Mouse (Mus musculus) cerebellum, postnatal 10 days (tissue): ENCODE measurements around the gene Bdh1.
"Not testable (repeated sequence)": the region's sequence is repeated elsewhere in the genome, so short reads cannot be mapped to it uniquely, and the experiment has no call there.

Experiments used
- DNase-seq, 2 experiments: peaks; one replicate each; pipeline ENCODE4 v3.0.0; 2021; ENCODE audit warnings: mixed read lengths in 2 of 2

Gene Bdh1

DNA sequence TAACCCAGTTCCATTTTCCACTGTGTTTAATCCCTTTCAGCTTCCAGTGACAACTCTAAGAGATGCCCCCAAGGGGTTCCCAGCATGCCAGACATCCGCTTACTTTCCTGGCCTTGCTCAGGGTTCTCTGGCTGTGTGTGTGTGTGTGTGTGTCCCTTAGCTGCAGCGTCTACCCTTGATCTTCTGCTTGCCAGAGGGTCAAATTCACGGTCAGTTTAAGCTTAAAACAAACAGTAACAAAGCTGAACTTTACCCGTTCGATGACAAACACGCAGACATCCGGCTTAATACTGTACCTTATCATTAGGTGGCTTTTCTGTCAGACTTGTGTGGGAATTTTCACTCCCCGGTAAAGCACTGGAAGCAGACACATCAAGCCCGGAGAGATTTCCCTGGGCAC lies at the start of gene Bdh1:
Gene Bdh1 (plus strand): TSS at position 281 of the 400 bp plus-strand sequence.
- no peak for DNase-seq

GRCm38 (mm10) chr16:31372316-31372715 lies 49.8 kb upstream of the Bdh1 start:
- DNase-seq = peak; percentile 31 to 52

GRCm38 (mm10) chr16:31375877-31376582 lies 46.0 kb upstream of the Bdh1 start:
- not testable (repeated sequence) for DNase-seq

- DNase-seq = not testable (repeated sequence)
Observed at GRCm38 (mm10) chr16:31388269-31388668, 33.8 kb upstream of the Bdh1 start.

GRCm38 (mm10) chr16:31399231-31399630 lies 22.8 kb upstream of the Bdh1 start:
- no peak for DNase-seq

GRCm38 (mm10) chr16:31400908-31401692 lies 21.0 kb upstream of the Bdh1 start:
- no peak for DNase-seq

- no peak for DNase-seq
Observed at GRCm38 (mm10) chr16:31402096-31402495, 20.0 kb upstream of the Bdh1 start.

DNA sequence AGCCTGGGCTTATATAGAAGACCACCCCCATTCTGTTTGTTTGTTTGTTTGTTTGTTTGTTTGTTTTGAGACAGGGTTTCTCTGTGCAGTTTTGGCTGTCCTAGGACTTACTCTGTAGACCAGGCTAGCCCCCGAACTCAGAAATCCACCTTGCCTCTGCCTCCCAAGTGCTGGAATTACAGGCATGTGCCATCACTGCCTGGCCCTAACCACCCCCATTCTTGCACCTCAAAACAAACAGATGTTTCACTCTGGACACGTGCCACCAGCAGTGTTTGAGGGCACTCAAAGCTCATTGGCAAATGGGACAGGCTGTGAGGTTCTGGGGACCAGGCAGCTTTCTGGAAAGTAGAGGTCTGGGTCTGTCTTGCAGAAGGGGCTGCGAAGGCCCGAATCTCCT lies 18.1 kb upstream of the Bdh1 start:
- no peak for DNase-seq

GRCm38 (mm10) chr16:31405040-31405439 lies 17.0 kb upstream of the Bdh1 start:
- no peak for DNase-seq

- DNase-seq = no peak
Observed at GRCm38 (mm10) chr16:31407872-31408271, 14.2 kb upstream of the Bdh1 start.

DNA sequence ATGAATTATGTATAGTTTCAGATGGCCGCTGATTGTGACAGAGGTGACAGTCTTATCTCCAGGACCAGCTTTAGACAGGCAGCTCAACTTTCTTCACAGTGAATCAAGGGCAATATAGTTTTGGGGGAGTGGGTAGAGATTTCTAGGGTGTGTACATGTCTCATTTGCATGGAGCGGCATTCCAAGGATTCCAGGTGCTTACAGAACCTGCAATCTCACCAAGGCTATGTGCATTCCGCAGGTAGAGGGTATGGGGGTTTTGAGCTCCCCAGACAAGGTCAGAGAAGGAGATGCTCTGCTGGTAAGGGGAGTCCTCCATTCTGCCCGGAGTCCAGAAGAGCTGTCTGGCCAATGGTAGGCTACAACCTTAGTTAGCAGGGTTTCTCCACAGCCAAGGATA lies 11.1 kb upstream of the Bdh1 start:
- DNase-seq = no peak

GRCm38 (mm10) chr16:31412321-31412720 lies 9.8 kb upstream of the Bdh1 start:
- DNase-seq = peak; percentile 69 to 72

GRCm38 (mm10) chr16:31413777-31414176 lies 8.3 kb upstream of the Bdh1 start:
- no peak for DNase-seq

DNA sequence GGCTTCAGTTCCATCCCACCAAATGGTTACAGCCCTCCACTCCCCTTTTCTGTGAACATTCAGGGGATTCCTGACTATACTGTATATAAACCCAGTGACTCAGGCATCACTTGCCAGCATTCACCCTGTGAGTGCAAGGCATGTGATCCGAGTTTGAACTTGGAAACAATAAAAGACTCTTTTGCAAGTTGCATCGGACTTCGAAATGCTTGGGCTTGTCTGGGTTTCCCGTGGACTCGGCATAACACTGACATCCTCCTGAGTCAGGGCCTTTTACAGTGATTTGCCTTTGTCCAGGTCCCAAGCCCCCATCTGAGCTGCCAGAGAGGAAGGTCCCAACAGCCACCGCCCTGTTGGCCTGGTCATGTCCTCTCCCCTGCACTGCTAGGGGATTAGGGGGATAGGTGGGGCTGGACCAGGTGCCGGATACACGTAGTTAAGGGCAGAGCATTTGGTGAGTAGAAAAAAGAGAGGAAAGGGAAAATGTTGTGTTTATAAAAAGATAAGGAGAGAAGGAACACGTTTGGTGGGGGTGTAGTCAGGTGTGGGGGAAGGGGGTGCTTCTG lies 6.1 kb upstream of the Bdh1 start:
- no peak for DNase-seq

- no peak for DNase-seq
Observed at GRCm38 (mm10) chr16:31418704-31419103, 3.4 kb upstream of the Bdh1 start.

- no peak for DNase-seq
Observed at GRCm38 (mm10) chr16:31419457-31419856, 2.6 kb upstream of the Bdh1 start.

DNA sequence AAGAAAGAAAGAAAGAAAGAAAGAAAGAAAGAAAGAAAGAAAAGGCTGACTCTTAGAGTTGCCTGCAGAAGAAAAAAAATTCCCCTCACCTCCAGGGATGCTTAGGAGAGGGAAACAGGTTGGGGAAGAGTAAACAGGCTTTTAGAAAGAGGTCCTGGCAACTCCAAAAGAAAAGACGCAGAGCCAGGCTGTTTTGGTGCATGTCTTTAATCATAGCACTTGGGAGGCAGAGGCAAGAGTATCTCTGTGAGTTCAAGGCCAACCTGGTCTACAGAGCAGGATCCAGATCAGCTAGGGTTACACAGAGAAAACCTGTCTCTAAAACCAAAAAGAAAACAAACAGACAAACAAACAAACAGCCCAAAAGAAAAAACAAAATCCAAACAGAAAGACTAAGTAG lies 642 bp downstream of the Bdh1 start:
- no peak for DNase-seq

DNA sequence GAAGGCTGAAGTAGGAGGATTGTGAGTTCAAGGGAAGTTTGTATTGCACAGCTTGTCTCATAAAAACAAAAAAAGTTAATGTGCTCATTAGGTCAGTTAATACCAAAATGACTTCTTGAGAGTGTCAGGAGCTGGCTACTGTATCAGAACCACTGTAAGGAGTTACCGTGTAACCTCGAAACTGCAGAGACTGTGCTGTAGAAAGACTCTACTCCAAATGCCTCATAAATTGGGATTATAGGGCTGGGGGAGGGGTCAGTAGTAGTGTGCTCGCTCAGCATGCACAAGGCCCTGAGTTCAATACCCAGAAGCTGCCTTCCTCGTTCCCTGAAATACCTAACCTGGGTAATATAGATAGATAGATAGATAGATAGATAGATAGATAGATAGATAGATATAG lies 1.3 kb downstream of the Bdh1 start:
- DNase-seq = no peak

DNA sequence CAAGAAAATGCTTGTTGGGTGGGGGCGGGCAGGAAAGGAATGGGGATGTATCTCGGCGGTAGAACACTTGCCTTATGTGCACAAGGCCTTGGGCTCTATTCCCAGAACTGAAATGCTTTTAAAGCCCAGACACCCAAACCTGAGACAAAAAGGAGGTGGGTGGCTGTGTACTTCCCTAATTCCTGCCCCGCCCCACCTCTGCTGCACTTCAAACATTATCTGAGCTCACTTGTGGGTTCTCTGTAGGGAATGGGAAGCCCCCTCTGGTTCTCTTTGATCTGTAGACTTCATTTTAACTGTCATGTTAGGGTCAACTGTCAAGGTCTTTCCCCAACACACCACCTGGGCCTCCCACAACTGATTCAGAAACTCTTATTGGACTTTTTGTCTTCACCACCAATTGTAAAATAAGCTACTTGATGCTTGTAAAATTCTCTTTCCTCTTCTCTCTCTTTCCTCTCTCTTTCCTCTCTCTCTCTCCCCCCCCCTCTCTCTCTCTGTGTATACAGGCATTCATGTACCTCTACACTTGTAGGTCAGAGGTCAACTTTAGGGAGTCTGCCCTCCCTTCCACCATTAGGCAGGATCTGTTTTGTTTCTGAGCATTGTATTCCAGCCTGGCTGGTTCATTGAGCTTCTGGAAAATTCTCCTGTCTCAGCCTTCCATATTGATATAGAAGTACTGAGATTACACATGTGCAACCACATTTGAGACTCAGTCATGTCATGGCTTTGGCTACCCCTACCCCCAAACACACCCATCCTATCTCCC lies 2.5 kb downstream of the Bdh1 start:
- DNase-seq = no peak

GRCm38 (mm10) chr16:31425508-31425907 lies 3.4 kb downstream of the Bdh1 start:
- DNase-seq = peak; percentile 90 to 95

DNA sequence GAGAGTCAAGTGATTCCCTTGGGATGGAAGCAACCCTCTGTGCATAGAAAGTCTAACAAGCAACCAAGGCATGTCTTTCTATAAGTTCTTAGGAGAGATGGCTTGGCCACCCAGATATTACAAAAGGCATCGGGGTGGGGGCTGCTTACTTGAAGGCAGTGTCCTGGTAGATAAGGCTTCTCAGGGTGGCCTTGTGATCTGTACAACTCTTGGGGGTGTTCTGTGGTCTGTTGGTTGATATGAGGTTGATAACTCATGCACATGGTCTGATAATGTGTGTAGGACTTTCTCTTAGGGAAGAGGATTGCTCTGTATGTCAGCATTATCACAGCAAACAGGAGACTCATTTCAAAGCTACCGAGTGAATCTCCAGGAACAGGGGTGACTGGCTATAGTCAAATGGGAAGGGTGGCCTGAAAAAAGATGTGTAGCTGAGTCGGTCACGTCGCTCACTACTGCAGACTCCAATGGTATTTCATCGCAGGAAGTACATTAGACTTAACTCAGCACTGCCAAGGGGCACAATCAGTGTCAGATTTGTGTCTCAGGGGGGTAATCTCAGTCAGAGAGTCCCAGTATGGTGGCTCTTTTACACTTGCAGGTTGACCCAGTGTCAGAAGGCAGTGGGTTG lies 4.5 kb downstream of the Bdh1 start:
- no peak for DNase-seq

- DNase-seq = no peak
Observed at GRCm38 (mm10) chr16:31428335-31428674, 6.2 kb downstream of the Bdh1 start.
